Mouse (Mus musculus) thymus, postnatal 14 days (tissue): ENCODE measurements around the gene Prg3.

ENCODE experiments used
- DNase-seq: peaks from one replicate; pipeline ENCODE4 v3.0.0; 2021

Gene Prg3

GRCm38 (mm10) chr2:84999486-85000181 is 11.6 kb downstream of the Prg3 start:
- DNase-seq = no peak

GRCm38 (mm10) chr2:85001497-85001896 is 13.5 kb downstream of the Prg3 start:
- no peak for DNase-seq

- no peak for DNase-seq
Observed at GRCm38 (mm10) chr2:85002575-85002974, 14.6 kb downstream of the Prg3 start.

- DNase-seq = no peak
Observed at GRCm38 (mm10) chr2:85004341-85004740, 16.3 kb downstream of the Prg3 start.

GRCm38 (mm10) chr2:85006600-85006999 is 18.6 kb downstream of the Prg3 start:
- DNase-seq = no peak

GRCm38 (mm10) chr2:85007729-85008128 is 19.7 kb downstream of the Prg3 start:
- peak; percentile 36 for DNase-seq

- DNase-seq = no peak
Observed at GRCm38 (mm10) chr2:85009212-85009611, 21.2 kb downstream of the Prg3 start.

GRCm38 (mm10) chr2:85011906-85012604 is 24.0 kb downstream of the Prg3 start:
- DNase-seq = no peak

- no peak for DNase-seq
Observed at GRCm38 (mm10) chr2:85012679-85013078, 24.7 kb downstream of the Prg3 start.

GRCm38 (mm10) chr2:85013826-85014587 is 26.0 kb downstream of the Prg3 start:
- DNase-seq = no peak

GRCm38 (mm10) chr2:85014588-85014982 is 26.6 kb downstream of the Prg3 start:
- DNase-seq = no peak

- DNase-seq = no peak
Observed at GRCm38 (mm10) chr2:85022043-85022442, 34.0 kb downstream of the Prg3 start.

GRCm38 (mm10) chr2:85026178-85026577 is 38.2 kb downstream of the Prg3 start:
- no peak for DNase-seq

GRCm38 (mm10) chr2:85027281-85027680 is 39.3 kb downstream of the Prg3 start:
- no peak for DNase-seq

GRCm38 (mm10) chr2:85029897-85030296 is 41.9 kb downstream of the Prg3 start:
- DNase-seq = no peak

GRCm38 (mm10) chr2:85030989-85031388 is 43.0 kb downstream of the Prg3 start:
- no peak for DNase-seq

GRCm38 (mm10) chr2:85033121-85033520 is 45.1 kb downstream of the Prg3 start:
- DNase-seq = no peak

GRCm38 (mm10) chr2:85034169-85034568 is 46.2 kb downstream of the Prg3 start:
- no peak for DNase-seq

GRCm38 (mm10) chr2:85036507-85037046 is 48.6 kb downstream of the Prg3 start:
- DNase-seq = no peak

- peak; percentile 92 for DNase-seq
Observed at GRCm38 (mm10) chr2:85037047-85038026, 49.3 kb downstream of the Prg3 start, which contains the start of the genes Ssrp1 and P2rx3. TSS of gene Ssrp1 (plus strand) at chr2:85037234. TSS of gene P2rx3 (minus strand) at chr2:85037462.

GRCm38 (mm10) chr2:85038336-85038735 is 50.3 kb downstream of the Prg3 start:
- no peak for DNase-seq
